Mouse (Mus musculus) forebrain, embryonic 16.5 days (tissue): ENCODE measurements at regions not wholly inside any gene's neighbourhood (a gene's known extent, or its start where the extent isn't known, plus 50 kb on each side); places are given as distances from the start of the nearest gene placed in this dataset.
A peak's percentile ranks its signal among the peaks of the same experiment; 100 is the strongest.

Experiments used
- ATAC-seq: fragments of 200-750 bp; cut with Nextera tagmentation; 2 replicates; pipeline ENCODE4 v1.8.0; 2017; ENCODE audit warnings: mild to moderate bottlenecking, moderate library complexity
- H3K27ac ChIP-seq: fragments of 300-500 bp; sonication (generic); 2 replicates; pipeline ENCODE4 v1.5.1; 2014; ENCODE audit warnings: low read length, control low read depth
- H3K27me3 ChIP-seq: fragments of 300-500 bp; sonication (generic); replicated peaks from 2 replicates; pipeline ENCODE4 v1.6.1; 2014; ENCODE audit warnings: low read length; ENCODE audit not compliant: control insufficient read depth, insufficient read depth
- H3K36me3 ChIP-seq: fragments of 300-500 bp; sonication (generic); 2 replicates; pipeline ENCODE4 v1.6.1; 2014; ENCODE audit not compliant: control insufficient read depth, insufficient read depth
- H3K4me1 ChIP-seq: fragments of 300-500 bp; sonication (generic); replicated peaks from 2 replicates; pipeline ENCODE4 v1.6.1; 2014; ENCODE audit warnings: low read length; ENCODE audit not compliant: control insufficient read depth, insufficient read depth
- H3K4me2 ChIP-seq: fragments of 300-500 bp; sonication (generic); 2 replicates; pipeline ENCODE4 v1.6.1; 2014; ENCODE audit warnings: mild to moderate bottlenecking, low read length, control low read depth
- H3K4me3 ChIP-seq: fragments of 300-500 bp; sonication (generic); replicated peaks from 2 replicates; pipeline ENCODE4 v1.5.1; 2014; ENCODE audit warnings: mild to moderate bottlenecking, low read length, control low read depth
- H3K9ac ChIP-seq: fragments of 300-500 bp; sonication (generic); replicated peaks from 2 replicates; pipeline ENCODE4 v1.6.1; 2014; ENCODE audit warnings: low read depth, low read length, control low read depth
- H3K9me3 ChIP-seq: fragments of 300-500 bp; sonication (generic); 2 replicates; pipeline ENCODE4 v1.6.1; 2016; ENCODE audit warnings: low read length; ENCODE audit not compliant: control insufficient read depth
- WGBS: fragments of 180-500 bp; shearing (Covaris S2); extraction: QIAGEN DNeasy Blood & Tissue Kit; methylation state at CpG from one replicate; pipeline ENCODE4 v1.1.7; 2014; 5-methylcytosine and 5-hydroxymethylcytosine counted together

DNA sequence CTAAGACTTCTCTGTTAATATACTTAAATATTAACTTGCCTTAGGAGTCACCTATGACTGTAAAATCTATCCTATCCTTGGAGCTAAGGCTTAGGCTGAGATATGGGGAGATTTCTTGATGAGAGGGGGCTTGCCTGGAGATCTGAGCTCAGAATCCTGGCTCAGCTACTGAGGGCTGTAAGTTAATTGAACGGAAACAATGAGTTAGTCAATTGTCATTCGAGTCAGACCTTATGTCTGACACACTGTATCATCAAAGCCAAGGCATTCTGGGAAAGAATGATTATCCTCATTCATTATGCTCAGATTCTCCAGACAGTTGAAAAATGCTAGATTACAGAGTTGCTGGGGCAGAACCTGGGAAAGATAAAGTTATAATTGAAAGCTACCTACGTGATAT is 118.5 kb downstream of the Zfp395 start:
- no peaks in the 10 kb centered on the region for H3K36me3 ChIP-seq

GRCm38 (mm10) chr14:65479744-65480143 is 121.6 kb downstream of the Zfp395 start:
- Histone ChIP-seq H3K9ac (no peak overlapping the region), H3K4me3 (no peak overlapping the region), H3K27me3 (no peaks in the 10 kb centered on the region), H3K36me3 (no peaks in the 10 kb centered on the region), H3K9me3 (no peaks in the 10 kb centered on the region), H3K27ac (no peak overlapping the region), H3K4me1 (no peaks in the 10 kb centered on the region), H3K4me2 (no peak overlapping the region)
- 90% methylated on average over 5 of the region's 5 CpGs for WGBS
- no peak for ATAC-seq

More for the DNA sequence above, 118.5 kb downstream of the Zfp395 start:
- Histone ChIP-seq H3K27me3 (no peaks in the 10 kb centered on the region), H3K4me1 (no peaks in the 10 kb centered on the region), H3K27ac (no peak overlapping the region), H3K4me2 (no peak overlapping the region), H3K4me3 (no peak overlapping the region), H3K9me3 (no peaks in the 10 kb centered on the region), H3K9ac (no peak overlapping the region)
- WGBS, result 40% methylated on average over 3 of the region's 3 CpGs
- peak; percentile 52; the same call in 1 of the 2 replicates for ATAC-seq

DNA sequence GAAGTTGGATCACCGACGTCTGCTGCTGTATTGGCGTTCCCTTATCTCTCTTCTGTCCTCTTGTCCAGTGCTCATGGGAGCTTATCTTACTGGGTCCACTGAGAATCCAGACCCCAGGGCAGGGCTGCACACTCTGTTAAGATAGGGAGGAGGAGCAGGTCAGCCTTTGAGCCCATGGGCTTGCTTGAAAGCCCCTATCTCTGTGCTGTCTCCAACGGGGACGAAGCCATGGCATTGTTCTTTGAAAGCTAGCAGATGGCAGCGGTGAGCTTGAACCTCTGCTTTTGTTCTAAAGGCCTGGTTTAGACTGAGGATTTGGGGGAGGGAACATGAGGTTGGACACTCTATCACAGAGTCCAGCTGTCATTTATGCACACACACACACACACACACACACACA is 122.2 kb downstream of the Zfp395 start:
- no peak for ATAC-seq
- 50% methylated on average over 6 of the region's 6 CpGs for WGBS

More for the DNA sequence above, 122.2 kb downstream of the Zfp395 start:
- no peaks in the 10 kb centered on the region for H3K36me3 ChIP-seq
- H3K4me1 ChIP-seq, result no peaks in the 10 kb centered on the region
- no peaks in the 10 kb centered on the region for H3K9me3 ChIP-seq
- no peaks in the 10 kb centered on the region for H3K27me3 ChIP-seq
- H3K4me3 ChIP-seq, result no peak overlapping the region
- no peak overlapping the region for H3K27ac ChIP-seq
- H3K9ac ChIP-seq, result no peak overlapping the region
- no peak overlapping the region for H3K4me2 ChIP-seq
